Mouse (Mus musculus): Measurements from ENCODE around the gene Chmp4b. TPM values are rescaled to one million over a fixed set of nuclear protein-coding genes. Genes with fewer than 3 reads are reported as not detected.

Gene Chmp4b
- polyA plus RNA-seq, 1 experiment from 2014 or later, result 29.6 TPM

DNA sequence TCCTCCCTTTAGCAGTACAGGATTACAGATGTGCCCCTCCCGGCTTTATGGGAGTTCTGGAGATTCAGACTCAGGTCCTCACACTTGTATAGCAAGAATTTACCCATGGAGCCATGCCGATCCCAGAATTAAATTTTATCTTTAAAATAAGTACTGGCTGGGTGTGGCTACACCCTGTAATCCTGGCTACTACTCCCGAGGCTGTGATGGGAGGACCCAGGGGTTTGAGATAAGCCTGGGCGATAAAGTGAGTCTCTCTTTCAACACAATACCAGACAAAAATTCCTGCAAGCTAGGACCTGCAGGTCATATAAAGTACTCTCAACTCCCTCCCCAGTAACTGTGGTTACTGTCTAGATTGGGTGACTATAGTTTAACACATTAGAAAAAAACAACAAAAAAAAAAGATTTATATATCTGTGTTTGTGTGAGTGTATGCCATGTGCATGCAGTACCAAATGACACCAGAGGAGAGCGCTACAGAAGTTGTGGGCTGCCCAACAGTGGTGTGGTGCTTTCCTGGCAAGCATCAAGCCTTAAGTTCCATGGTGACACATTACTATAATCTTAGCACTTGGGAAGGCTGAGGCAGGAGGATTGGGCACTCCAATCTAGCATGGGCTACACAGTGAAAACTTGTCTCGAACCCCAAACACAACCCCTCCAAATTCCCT, 8.7 kb upstream of the Chmp4b start:
- WGBS, result 91% methylated on average over 6 of the region's 6 CpGs
- ATAC-seq (ENCODE audit: low FRiP score), result no peak
- Histone ChIP-seq H3K27ac (replicated peaks) (no peak overlapping the region), H3K4me3 (replicated peaks) (no peak overlapping the region), H3K4me1 (no peaks in the 10 kb centered on the region), H3K36me3 (peaks cover 63% of the 10 kb centered on the region), H3K9ac (replicated peaks) (no peak overlapping the region), H3K27me3 (replicated peaks) (no peaks in the 10 kb centered on the region), H3K4me2 (no peak overlapping the region), H3K9me3 (replicated peaks) (no peaks in the 10 kb centered on the region)

DNA sequence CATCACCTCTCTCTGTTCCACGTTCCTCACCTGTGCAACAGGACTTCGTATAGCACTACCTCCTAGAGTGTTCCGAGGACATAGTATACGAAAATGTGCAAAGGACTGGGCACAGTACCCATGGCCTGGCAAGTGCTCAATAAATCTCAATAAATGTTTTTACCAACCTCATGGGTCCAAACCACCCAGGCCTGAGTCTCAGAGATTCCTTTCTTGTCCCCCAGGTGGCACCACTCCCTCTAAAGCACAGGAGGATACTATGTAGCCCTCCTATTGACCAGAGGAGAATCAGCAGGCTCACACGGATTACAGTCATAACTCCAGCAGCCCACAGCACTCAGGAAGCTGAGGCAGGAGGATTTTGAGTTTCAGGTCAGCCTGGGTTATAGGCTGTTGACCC, 4.9 kb upstream of the Chmp4b start:
- WGBS, result 79% methylated on average over 5 of the region's 5 CpGs
- H3K27me3 ChIP-seq (replicated peaks), result no peaks in the 10 kb centered on the region
- H3K27ac ChIP-seq (replicated peaks), result no peak overlapping the region
- H3K9ac ChIP-seq (replicated peaks), result no peak overlapping the region
- H3K4me2 ChIP-seq, result no peak overlapping the region
- H3K9me3 ChIP-seq (replicated peaks), result no peaks in the 10 kb centered on the region
- no peaks in the 10 kb centered on the region for H3K4me1 ChIP-seq
- no peak for ATAC-seq (ENCODE audit: low FRiP score)
- H3K4me3 ChIP-seq (replicated peaks), result no peak overlapping the region
- H3K36me3 ChIP-seq, result peaks cover 31% of the 10 kb centered on the region

DNA sequence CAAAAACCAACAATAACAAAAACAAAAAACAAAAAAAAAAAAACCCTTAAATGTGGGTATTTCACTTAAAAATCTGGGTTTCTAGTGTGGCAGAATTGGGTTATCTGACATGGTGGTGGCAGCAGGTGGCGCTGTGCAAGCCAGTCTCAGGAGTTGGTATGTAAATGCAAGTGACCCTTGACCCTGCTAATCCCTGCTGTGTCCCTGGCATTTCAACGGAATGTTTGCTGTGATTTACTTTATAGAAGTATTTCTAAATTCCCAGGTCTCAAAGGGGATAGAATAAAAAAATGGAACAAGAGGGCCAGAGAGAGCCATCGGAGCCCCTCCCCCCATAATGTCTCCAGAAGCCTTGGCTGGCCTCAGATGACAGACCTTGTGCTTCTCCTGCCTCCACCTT, 3.4 kb upstream of the Chmp4b start:
- H3K9ac ChIP-seq (replicated peaks), result no peak overlapping the region
- no peak overlapping the region for H3K4me3 ChIP-seq (replicated peaks)
- no peak overlapping the region for H3K4me2 ChIP-seq
- no peak overlapping the region for H3K27ac ChIP-seq (replicated peaks)
- peaks cover 23% of the 10 kb centered on the region for H3K36me3 ChIP-seq
- no peaks in the 10 kb centered on the region for H3K4me1 ChIP-seq
- no peaks in the 10 kb centered on the region for H3K27me3 ChIP-seq (replicated peaks)
- ATAC-seq (ENCODE audit: low FRiP score), result no peak
- 26% methylated on average over 3 of the region's 3 CpGs for WGBS
- H3K9me3 ChIP-seq (replicated peaks), result no peaks in the 10 kb centered on the region

DNA sequence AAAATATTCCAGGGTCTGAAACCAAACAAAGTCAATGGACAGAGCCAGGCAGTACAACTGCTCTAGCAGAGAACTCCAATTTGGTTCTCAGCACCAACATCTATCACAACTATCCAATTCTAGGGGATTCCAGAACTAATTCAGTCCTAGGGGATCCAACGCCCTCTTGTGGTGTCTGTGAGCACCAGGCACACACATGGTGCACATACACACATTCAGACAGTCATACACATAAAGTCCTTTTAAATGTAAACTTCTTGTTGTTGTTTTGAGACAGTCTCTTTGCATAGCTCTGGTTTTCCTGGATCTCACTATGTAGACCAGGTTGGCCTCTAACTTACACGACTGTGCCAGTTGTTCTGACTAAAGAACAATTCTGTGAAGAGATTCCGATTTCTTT, 1.1 kb upstream of the Chmp4b start:
- H3K4me1 ChIP-seq, result no peaks in the 10 kb centered on the region
- no peak overlapping the region for H3K4me3 ChIP-seq (replicated peaks)
- no peak overlapping the region for H3K27ac ChIP-seq (replicated peaks)
- 83% methylated on average over 3 of the region's 3 CpGs for WGBS
- no peak overlapping the region for H3K4me2 ChIP-seq
- H3K27me3 ChIP-seq (replicated peaks), result no peaks in the 10 kb centered on the region
- no peak overlapping the region for H3K9ac ChIP-seq (replicated peaks)
- no peak for ATAC-seq (ENCODE audit: low FRiP score)
- H3K9me3 ChIP-seq (replicated peaks), result no peaks in the 10 kb centered on the region
- peaks cover 6% of the 10 kb centered on the region for H3K36me3 ChIP-seq

DNA sequence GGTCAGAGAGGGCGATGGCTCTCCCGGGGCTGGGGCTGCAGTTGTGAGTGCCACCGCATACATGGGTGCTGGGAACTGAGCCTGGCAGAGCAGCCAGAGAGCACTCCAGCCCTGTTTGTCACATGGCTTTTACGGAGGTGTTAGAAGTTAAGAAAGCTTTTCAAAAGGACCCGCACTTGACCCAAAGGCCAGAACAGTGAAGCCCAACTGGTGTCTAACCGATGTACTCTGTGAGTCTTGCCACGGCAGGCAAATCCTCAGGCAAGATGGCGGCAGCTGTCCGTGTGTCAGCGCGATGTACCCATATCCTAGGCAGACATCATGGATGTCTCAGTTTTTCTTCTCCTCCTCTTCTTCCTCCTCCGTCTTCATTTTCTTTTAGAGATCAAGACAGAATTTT, 3.5 kb downstream of the Chmp4b start:
- H3K4me3 ChIP-seq (replicated peaks), result no peak overlapping the region
- H3K27me3 ChIP-seq (replicated peaks), result no peaks in the 10 kb centered on the region
- H3K4me1 ChIP-seq, result peaks cover 25% of the 10 kb centered on the region
- no peak overlapping the region for H3K9ac ChIP-seq (replicated peaks)
- H3K27ac ChIP-seq (replicated peaks), result no peak overlapping the region
- no peak overlapping the region for H3K4me2 ChIP-seq
- no peak for ATAC-seq (ENCODE audit: low FRiP score)
- H3K36me3 ChIP-seq, result no peaks in the 10 kb centered on the region
- no peaks in the 10 kb centered on the region for H3K9me3 ChIP-seq (replicated peaks)
- WGBS, result 95% methylated on average over 12 of the region's 12 CpGs

DNA sequence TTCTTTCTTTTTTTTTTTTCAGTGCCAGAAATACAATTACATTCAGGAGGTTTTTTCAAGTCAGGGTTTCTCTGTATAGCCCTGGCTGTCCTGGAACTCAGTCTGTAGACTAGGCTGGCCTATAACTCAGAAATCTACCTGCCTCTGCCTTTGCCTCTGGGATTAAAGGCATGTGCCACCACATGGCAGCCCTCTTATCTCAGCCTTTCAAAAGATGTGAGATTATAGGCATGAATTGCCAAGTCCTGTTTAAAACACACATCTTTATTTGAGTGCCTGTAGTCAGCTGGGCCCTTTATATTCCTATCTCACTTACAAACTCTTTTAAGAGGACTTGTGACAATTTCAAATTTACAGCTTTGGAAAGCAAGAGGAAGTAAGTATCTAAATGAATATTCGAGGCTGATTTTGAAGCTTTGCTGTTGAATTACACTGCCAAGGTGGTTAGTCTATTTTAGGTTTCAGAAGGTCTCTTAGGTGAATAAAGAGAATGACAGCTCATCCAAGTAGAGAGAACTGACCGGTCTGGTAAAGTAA, 4.4 kb downstream of the Chmp4b start:
- Histone ChIP-seq H3K9ac (replicated peaks) (0 out of 2 replicates have a peak overlapping the region, but pooled peaks have one; percentile 20), H3K27me3 (replicated peaks) (no peaks in the 10 kb centered on the region), H3K4me3 (replicated peaks) (peak overlapping the region; percentile 86), H3K9me3 (replicated peaks) (no peaks in the 10 kb centered on the region), H3K36me3 (peaks cover 3% of the 10 kb centered on the region; the same call in 1 of the 2 replicates), H3K27ac (replicated peaks) (no peak overlapping the region; the same call in 1 of the 2 replicates), H3K4me2 (peak overlapping the region; percentile 55), H3K4me1 (peaks cover 30% of the 10 kb centered on the region)
- WGBS, result 85% methylated on average over 2 of the region's 2 CpGs
- no peak for ATAC-seq (ENCODE audit: low FRiP score)

DNA sequence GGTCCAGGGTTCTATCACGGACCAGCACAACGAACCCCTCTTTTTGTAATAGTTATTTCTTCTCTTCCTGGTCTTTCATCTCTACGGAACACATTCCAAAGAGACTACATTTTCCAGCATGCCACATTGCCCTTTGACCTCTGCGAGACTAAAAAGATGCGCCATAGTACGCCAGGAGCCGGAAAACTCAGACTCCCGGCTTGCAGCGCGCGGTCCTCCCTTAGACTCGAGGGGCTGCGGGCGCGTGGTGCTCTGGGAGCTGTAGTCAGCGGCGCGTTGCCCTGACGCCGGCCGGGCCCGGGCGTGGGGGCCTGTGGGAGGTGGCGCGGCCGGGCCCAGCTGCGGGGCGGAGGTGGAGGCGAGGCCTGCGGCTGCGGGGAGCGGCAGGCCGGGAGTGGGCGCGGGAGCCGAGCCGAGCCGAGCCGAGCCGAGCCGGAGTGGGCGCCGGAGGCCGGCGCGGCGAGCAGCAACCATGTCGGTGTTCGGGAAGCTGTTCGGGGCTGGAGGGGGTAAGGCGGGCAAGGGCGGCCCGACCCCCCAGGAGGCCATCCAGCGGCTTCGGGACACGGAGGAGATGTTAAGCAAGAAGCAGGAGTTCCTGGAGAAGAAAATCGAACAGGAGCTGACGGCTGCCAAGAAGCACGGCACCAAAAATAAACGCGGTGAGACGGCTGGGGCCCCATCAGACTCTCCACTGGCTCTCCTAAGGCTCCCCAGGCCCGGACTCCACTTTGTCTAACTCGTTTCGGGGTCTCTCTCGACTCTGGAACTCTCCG, 5.4 kb downstream of the Chmp4b start:
- H3K9ac ChIP-seq (replicated peaks), result peak overlapping the region; percentile 94
- H3K9me3 ChIP-seq (replicated peaks), result no peaks in the 10 kb centered on the region
- H3K4me1 ChIP-seq, result peaks cover 32% of the 10 kb centered on the region
- peak; percentile 99 for ATAC-seq (ENCODE audit: low FRiP score)
- peak overlapping the region; percentile 80 for H3K27ac ChIP-seq (replicated peaks)
- peak overlapping the region; percentile 87 for H3K4me2 ChIP-seq
- H3K36me3 ChIP-seq, result peaks cover 12% of the 10 kb centered on the region; the same call in 1 of the 2 replicates
- under 1% methylated on average over 65 of the region's 67 CpGs for WGBS
- H3K27me3 ChIP-seq (replicated peaks), result no peaks in the 10 kb centered on the region
- H3K4me3 ChIP-seq (replicated peaks), result peak overlapping the region; percentile 86

DNA sequence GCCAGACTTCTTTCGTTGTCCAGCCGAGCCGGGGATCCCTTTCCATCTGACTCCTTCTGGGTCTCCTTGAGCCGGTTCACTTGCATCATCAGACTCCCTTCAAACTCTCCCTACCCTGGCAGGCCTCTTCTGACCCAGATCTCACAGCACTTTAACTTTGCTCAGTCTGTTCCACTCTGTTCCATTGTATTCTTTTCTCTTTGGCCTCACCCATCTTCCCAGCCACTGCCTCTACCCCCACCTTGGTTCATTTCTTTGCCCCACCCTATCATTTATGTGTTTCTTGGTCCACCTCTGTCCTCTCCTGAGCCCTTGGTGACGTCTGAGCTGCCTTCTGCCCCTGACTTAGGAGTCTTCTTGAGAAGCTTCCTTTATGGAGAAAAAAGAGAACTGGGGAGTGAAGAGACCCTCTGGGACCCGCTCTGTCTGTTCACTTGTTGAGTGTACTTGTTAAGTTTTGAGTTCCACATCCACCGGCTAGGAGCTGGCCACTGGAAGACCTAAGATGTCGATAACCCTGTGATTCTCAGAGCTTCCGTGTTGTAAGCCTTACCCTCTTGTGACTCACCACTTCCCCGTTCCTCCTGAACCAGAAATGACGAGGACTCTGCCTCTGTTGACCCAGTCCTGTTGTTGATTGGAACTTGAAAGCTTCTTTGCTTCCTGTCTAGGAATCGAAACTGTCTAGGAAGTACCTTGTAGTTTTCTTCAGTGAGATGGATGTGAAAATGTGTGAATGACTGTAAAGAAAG, 6.2 kb downstream of the Chmp4b start:
- WGBS, result 18% methylated on average over 12 of the region's 12 CpGs
- peak; percentile 30; the same call in 1 of the 2 replicates for ATAC-seq (ENCODE audit: low FRiP score)
- peak overlapping the region; percentile 86 for H3K4me3 ChIP-seq (replicated peaks)

DNA sequence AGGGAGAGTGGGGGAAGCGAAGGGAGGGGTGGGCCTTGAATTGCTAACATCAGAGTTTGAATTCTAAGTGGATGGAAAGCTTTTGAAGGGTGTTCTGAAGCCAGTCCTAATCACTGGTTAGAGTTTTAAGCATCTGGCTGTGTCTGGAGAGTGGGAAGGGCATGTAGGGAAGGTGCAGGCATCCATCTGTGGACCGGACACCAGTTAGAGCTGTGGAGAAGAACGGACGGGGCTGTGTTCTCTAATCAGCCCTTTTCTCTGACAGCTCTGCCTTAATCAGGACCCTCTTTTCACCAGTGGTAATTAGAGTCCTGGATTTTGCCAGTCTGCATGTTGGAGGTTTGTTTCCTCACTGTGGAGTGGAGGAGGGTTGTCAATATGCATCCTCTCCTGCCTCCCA, 7.6 kb downstream of the Chmp4b start:
- WGBS, result 83% methylated on average over 4 of the region's 4 CpGs
- Histone ChIP-seq H3K9me3 (replicated peaks) (no peaks in the 10 kb centered on the region), H3K4me2 (peak overlapping the region; percentile 87), H3K36me3 (peaks cover 12% of the 10 kb centered on the region; the same call in 1 of the 2 replicates), H3K27ac (replicated peaks) (0 out of 2 replicates have a peak overlapping the region, but pooled peaks have one; percentile 28), H3K4me3 (replicated peaks) (peak overlapping the region; percentile 86; the same call in 1 of the 2 replicates), H3K4me1 (peaks cover 32% of the 10 kb centered on the region), H3K27me3 (replicated peaks) (no peaks in the 10 kb centered on the region), H3K9ac (replicated peaks) (no peak overlapping the region; the same call in 1 of the 2 replicates)
- ATAC-seq (ENCODE audit: low FRiP score), result no peak

More for the DNA sequence above, 6.2 kb downstream of the Chmp4b start:
- Histone ChIP-seq H3K27me3 (replicated peaks) (no peaks in the 10 kb centered on the region), H3K36me3 (peaks cover 12% of the 10 kb centered on the region; the same call in 1 of the 2 replicates), H3K9ac (replicated peaks) (peak overlapping the region; percentile 94), H3K4me2 (peak overlapping the region; percentile 87), H3K9me3 (replicated peaks) (no peaks in the 10 kb centered on the region), H3K4me1 (peaks cover 32% of the 10 kb centered on the region), H3K27ac (replicated peaks) (peak overlapping the region; percentile 80)

DNA sequence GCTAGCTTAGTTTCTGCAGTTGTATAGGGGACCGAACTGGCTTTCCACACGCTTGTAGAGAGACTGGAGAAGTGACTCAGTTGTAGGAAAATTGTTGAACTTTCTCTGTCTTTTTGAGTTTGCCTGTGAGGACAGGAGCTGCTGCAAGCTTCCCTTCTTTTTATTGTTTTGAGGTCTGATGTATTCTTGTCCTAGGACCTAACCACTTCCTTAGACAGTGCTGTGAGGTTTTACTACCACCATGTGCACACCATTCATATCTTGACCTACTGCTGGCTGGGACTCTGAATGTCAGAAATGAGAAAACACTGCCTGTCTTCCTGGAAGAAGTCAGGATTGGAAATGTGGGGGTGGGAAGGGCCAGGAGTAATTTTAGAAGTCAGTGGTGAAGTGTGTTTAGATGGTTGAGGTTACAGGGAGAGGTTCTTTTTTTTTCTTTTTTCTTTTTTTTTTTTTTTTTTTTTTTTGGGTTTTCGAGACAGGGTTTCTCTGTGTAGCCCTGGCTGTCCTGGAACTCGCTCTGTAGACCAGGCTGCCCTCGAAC, 8.1 kb downstream of the Chmp4b start:
- H3K4me2 ChIP-seq, result peak overlapping the region; percentile 87
- no peak for ATAC-seq (ENCODE audit: low FRiP score)
- H3K27me3 ChIP-seq (replicated peaks), result no peaks in the 10 kb centered on the region
- 96% methylated on average over 4 of the region's 5 CpGs for WGBS
- H3K36me3 ChIP-seq, result peaks cover 12% of the 10 kb centered on the region; the same call in 1 of the 2 replicates
- H3K4me3 ChIP-seq (replicated peaks), result 0 out of 2 replicates have a peak overlapping the region, but pooled peaks have one; percentile 86
- H3K27ac ChIP-seq (replicated peaks), result 0 out of 2 replicates have a peak overlapping the region, but pooled peaks have one; percentile 28
- H3K9ac ChIP-seq (replicated peaks), result no peak overlapping the region; the same call in 1 of the 2 replicates
- H3K4me1 ChIP-seq, result peaks cover 32% of the 10 kb centered on the region
- H3K9me3 ChIP-seq (replicated peaks), result no peaks in the 10 kb centered on the region

DNA sequence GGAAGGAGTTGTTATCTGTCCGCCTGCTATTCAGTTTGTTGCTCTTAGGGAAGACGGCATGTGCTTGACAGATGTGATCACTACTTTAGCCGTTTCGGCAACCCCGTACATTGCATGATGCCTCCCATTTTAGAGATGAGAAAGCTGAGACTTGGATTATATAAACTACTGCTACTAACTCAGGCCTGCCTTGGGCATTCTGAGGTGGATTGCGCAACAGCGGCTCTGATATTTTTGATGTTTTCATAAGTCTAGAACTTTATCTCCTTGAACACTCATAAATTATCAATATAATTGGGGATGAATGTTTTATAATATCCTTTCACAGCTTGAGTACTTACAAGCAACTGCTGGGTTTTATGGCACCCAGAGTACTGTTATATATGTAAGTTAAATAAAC, 17.2 kb downstream of the Chmp4b start:
- H3K4me3 ChIP-seq (replicated peaks), result no peak overlapping the region
- 91% methylated on average over 7 of the region's 7 CpGs for WGBS
- H3K27me3 ChIP-seq (replicated peaks), result no peaks in the 10 kb centered on the region
- H3K9me3 ChIP-seq (replicated peaks), result no peaks in the 10 kb centered on the region
- ATAC-seq (ENCODE audit: low FRiP score), result no peak
- peaks cover 15% of the 10 kb centered on the region for H3K4me1 ChIP-seq
- no peaks in the 10 kb centered on the region for H3K36me3 ChIP-seq
- H3K27ac ChIP-seq (replicated peaks), result no peak overlapping the region
- H3K4me2 ChIP-seq, result no peak overlapping the region
- H3K9ac ChIP-seq (replicated peaks), result no peak overlapping the region
